Mouse (Mus musculus) heart, embryonic 14.5 days (tissue): ENCODE measurements at regions not wholly inside any gene's neighbourhood (a gene's known extent, or its start where the extent isn't known, plus 50 kb on each side); places are given as distances from the start of the nearest gene placed in this dataset.

ENCODE experiments used
- ATAC-seq: fragments of 200-750 bp; cut with Nextera tagmentation; 2 replicates; pipeline ENCODE4 v1.8.0; 2017; ENCODE audit warnings: low read depth, moderate TSS enrichment; ENCODE audit not compliant: insufficient number of reproducible peaks, insufficient read depth, low FRiP score
- H3K27ac ChIP-seq, 2 experiments: fragments of 200-500 bp in 1 of 2; fragments of 300-500 bp in 1 of 2; sonication (generic) in 1 of 2; replicated peaks in 1 of 2; 2 replicates each; pipeline ENCODE4 v1.5.1; 2012 to 2014; ENCODE audit warnings: low read depth in 2 of 2, low read length in 2 of 2, control low read depth in 1 of 2, mild to moderate bottlenecking in 1 of 2, mixed read lengths in 1 of 2; ENCODE audit not compliant: control insufficient read depth in 1 of 2, insufficient read depth in 1 of 2
- H3K27me3 ChIP-seq: fragments of 300-500 bp; sonication (generic); 2 replicates; pipeline ENCODE4 v1.6.1; 2014; ENCODE audit warnings: mild to moderate bottlenecking, low read length, control low read depth; ENCODE audit not compliant: control insufficient read depth, insufficient read depth
- H3K36me3 ChIP-seq: fragments of 300-500 bp; sonication (generic); 2 replicates; pipeline ENCODE4 v1.6.1; 2014; ENCODE audit warnings: mild to moderate bottlenecking, control low read depth, low read length, mixed read lengths; ENCODE audit not compliant: control insufficient read depth, insufficient read depth
- H3K4me1 ChIP-seq, 2 experiments: fragments of 200-500 bp in 1 of 2; fragments of 300-500 bp in 1 of 2; sonication (generic) in 1 of 2; 2 replicates each; pipeline ENCODE4 v1.6.1; 2012 to 2014; ENCODE audit warnings: low read length in 2 of 2, control low read depth in 1 of 2, mixed read lengths in 1 of 2; ENCODE audit not compliant: control insufficient read depth in 2 of 2, insufficient read depth in 2 of 2
- H3K4me2 ChIP-seq: fragments of 300-500 bp; sonication (generic); 2 replicates; pipeline ENCODE4 v1.6.1; 2014; ENCODE audit warnings: mild to moderate bottlenecking, low read length
- H3K4me3 ChIP-seq, 2 experiments: fragments of 200-500 bp in 1 of 2; fragments of 300-500 bp in 1 of 2; sonication (generic) in 1 of 2; 2 replicates each; pipeline ENCODE4 v1.5.1; 2012 to 2014; ENCODE audit warnings: low read length in 2 of 2, mild to moderate bottlenecking in 2 of 2, control low read depth in 1 of 2, low read depth in 1 of 2, moderate library complexity in 1 of 2; ENCODE audit not compliant: control insufficient read depth in 1 of 2, insufficient read depth in 1 of 2
- H3K9ac ChIP-seq: fragments of 300-500 bp; sonication (generic); 2 replicates; pipeline ENCODE4 v1.6.1; 2014; ENCODE audit warnings: mild to moderate bottlenecking, low read length
- H3K9me3 ChIP-seq: fragments of 300-500 bp; sonication (generic); 2 replicates; pipeline ENCODE4 v1.6.1; 2016; ENCODE audit warnings: low read length, control low read depth; ENCODE audit not compliant: control insufficient read depth
- WGBS: fragments of 180-500 bp; shearing (Covaris S2); extraction: QIAGEN DNeasy Blood & Tissue Kit; methylation state at CpG from one replicate; pipeline ENCODE4 v1.1.7; 2014; 5-methylcytosine and 5-hydroxymethylcytosine counted together

DNA sequence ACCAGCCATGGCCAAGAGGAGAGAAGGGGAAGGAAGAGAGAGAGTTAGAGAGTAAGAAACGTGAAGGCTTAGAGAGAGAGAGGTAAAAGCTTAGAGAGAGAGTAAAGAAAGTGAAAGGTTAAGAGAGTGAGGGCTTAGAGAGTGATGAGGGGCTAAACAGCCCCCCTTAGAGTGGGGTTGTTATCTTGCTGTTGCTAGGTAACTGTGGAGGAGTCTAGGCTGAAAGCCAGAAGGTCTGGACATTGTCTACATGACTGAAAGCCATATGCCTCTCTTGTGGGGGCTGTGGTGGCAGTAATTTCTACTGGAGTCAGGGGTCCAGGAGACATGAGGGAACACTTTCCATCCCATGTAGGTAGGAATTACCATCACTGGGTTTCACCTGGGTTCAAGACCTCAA, 542.6 kb upstream of the Gprin3 start:
- 30% methylated on average over 1 of the region's 1 CpGs for WGBS
- peak; percentile 86 for ATAC-seq
- Histone ChIP-seq H3K4me3 (no peak overlapping the region), H3K27me3 (no peaks in the 10 kb centered on the region), H3K36me3 (no peaks in the 10 kb centered on the region), H3K9me3 (no peaks in the 10 kb centered on the region), H3K9ac (no peak overlapping the region), H3K27ac (0 out of 4 replicates have a peak overlapping the region, but pooled peaks of 1 of the 2 experiments have one; percentile 7), H3K4me2 (no peak overlapping the region), H3K4me1 (peaks cover 0 to 2% of the 10 kb centered on the region in 2 experiments; a peak in 1 of 4 replicates)

- no peak overlapping the region for H3K4me2 ChIP-seq
- H3K27ac ChIP-seq = 0 out of 4 replicates have a peak overlapping the region, but pooled peaks of 1 of the 2 experiments have one; percentile 8
- H3K4me3 ChIP-seq = no peak overlapping the region
- H3K9me3 ChIP-seq = no peaks in the 10 kb centered on the region
- H3K27me3 ChIP-seq = no peaks in the 10 kb centered on the region
- no peak overlapping the region for H3K9ac ChIP-seq
- H3K36me3 ChIP-seq = no peaks in the 10 kb centered on the region
- 0 out of 2 replicates have a peak, but pooled peaks have one; percentile 50 for ATAC-seq
- WGBS = 60% methylated on average over 4 of the region's 4 CpGs
- peaks cover 0 to 2% of the 10 kb centered on the region in 2 experiments; a peak in 1 of 4 replicates for H3K4me1 ChIP-seq
Observed at GRCm38 (mm10) chr6:59968222-59968621, 542.1 kb upstream of the Gprin3 start.

DNA sequence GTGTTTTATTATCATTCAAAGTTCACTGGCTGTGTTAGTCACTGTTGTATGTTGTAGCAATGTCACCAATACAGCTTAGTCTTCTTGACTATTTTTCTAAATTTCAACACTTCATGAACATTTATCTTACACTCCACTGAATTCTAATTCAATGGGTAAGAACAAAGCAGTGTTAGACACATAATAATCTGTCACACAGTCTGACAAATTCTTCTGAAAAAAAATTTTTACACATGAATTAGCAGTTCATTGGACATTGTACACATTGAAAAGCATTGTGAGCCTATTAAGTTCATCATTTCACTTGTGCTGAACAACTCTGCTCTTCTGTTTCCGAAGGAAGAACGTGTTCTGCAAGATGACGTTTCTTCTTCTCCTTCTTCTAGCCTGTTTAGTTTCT, 509.0 kb upstream of the Gprin3 start:
- no peak for ATAC-seq
- no peaks in the 10 kb centered on the region for H3K36me3 ChIP-seq
- 80% methylated on average over 3 of the region's 3 CpGs for WGBS
- no peaks in the 10 kb centered on the region for H3K27me3 ChIP-seq
- no peak overlapping the region for H3K4me3 ChIP-seq
- H3K4me1 ChIP-seq = no peaks in the 10 kb centered on the region
- no peak overlapping the region for H3K9ac ChIP-seq
- no peak overlapping the region for H3K4me2 ChIP-seq
- no peaks in the 10 kb centered on the region for H3K9me3 ChIP-seq
- no peak overlapping the region for H3K27ac ChIP-seq

DNA sequence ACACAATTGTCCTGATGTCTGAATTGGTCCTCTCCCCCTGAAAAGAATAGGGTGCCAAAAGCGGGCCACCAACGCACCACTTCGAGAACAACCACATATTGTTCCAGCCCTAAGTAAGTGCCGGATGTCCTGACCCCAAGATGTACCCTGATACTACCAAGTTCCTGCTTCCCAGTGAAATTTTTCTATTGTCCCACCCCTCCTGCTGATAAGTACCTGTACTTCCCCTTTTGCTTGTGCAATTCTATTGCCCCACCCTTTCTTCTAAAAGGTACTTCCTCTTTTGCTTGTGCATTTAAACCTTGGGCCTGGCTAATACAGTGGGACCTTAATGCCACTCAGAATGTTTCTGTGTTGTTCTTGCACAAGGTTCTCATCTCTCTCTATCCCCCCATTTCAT, 473.7 kb upstream of the Gprin3 start:
- Histone ChIP-seq H3K4me3 (no peak overlapping the region), H3K9ac (no peak overlapping the region), H3K36me3 (no peaks in the 10 kb centered on the region), H3K9me3 (no peaks in the 10 kb centered on the region), H3K27ac (no peak overlapping the region), H3K4me1 (no peaks in the 10 kb centered on the region), H3K27me3 (no peaks in the 10 kb centered on the region), H3K4me2 (no peak overlapping the region)
- 81% methylated on average over 4 of the region's 4 CpGs for WGBS
- ATAC-seq = no peak
